In the genomic region with DNA sequence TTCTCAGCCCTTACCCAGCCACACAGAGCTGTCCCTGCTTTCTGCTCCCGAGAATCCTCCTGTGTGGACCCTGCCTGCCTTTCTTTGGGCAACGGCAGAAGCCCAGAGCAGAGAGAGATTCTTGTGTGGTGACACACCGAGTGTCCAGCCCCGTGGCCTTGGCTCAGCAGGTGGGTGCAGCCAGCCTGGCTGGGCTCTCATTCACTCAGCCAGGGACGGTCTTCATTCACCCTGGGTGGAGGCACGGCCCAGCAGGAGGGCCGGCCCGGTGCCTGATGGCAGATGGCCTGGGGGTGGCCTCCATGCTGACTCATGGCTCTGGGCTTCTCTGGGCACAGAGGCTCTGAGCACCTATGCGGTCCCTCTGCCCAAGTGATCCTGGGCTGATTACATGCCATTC, we compare ENCODE assay signal across 11 mouse cellular contexts. TPM values are rescaled to one million over a fixed set of nuclear protein-coding genes. Genes with fewer than 3 reads are reported as not detected.
A peak's percentile ranks its signal among the peaks of the same experiment; 100 is the strongest.
DNase-seq lines count a peak whose midpoint lies in the region; ATAC-seq lines count a peak whose summit lies in the region.
"Had no signal": no experiment of that assay in that cellular context is flagged by ENCODE, and none has a peak within 500 bp of the region (broad histone marks: within the 10 kb centered on the region; RNA-seq: fewer than 3 reads in every experiment).

No protein-coding gene starts in this region.

- ATAC-seq in activated CD4-positive, CD25-positive, alpha-beta regulatory T cell, adult 4 months = no peak
- ATAC-seq in erythroid progenitor cell, adult 5-6 weeks (replicated peaks; ENCODE audit: low FRiP score, poor library complexity, severe bottlenecking) = no peak
- ATAC-seq: intestine, embryonic 16.5 days had no signal

- DNase-seq in left cerebral cortex, adult 18-20 months (ENCODE audit: low spot score in 2 of 2) = peak; percentile 14 to 29
- DNase-seq in left cerebral cortex, adult 9 months (ENCODE audit: low spot score in 2 of 2) = no peak
- peak; percentile 83 for DNase-seq in adrenal gland, postnatal 10 days
- DNase-seq in cerebellum, postnatal 36 days = peak; percentile 57 to 65
- DNase-seq in heart, postnatal 36 days = peak; percentile 30 to 53
- DNase-seq in lung, postnatal 14 days = no peak
- DNase-seq: lung, postnatal 10 days; right cerebral cortex, postnatal 14 days had no signal

- intact Hi-C loops in heart, postnatal 36 days (cut with DNase I) = no loop called here

RNA-seq across cellular contexts. Expression of a gene that starts 17.4 kb away (rescaled TPM):
- 10 to 100 TPM; 24.7 to 26.6 TPM for total RNA-seq in left cerebral cortex, adult 18-20 months (2021)
- total RNA-seq in adrenal gland, postnatal 10 days (2021) = 10 to 100 TPM in 1 of 2 experiments, 1 to 10 TPM in 1; 9.3 to 12.1 TPM
- total RNA-seq in heart, postnatal 36 days (2021) = 10 to 100 TPM; 34.4 to 39.4 TPM
- polyA plus RNA-seq in activated CD4-positive, CD25-positive, alpha-beta regulatory T cell, adult 4 months (2017; shearing (Covaris generic)) = not detected
- not detected in 2 replicates for total RNA-seq in erythroid progenitor cell, adult 5-6 weeks (2015; ENCODE audit: low replicate concordance)
- not detected in 2 replicates for total RNA-seq in erythroid progenitor cell, adult 5-6 weeks (2017; ENCODE audit: low replicate concordance)

RNA-seq across cellular contexts. Expression of a gene that starts 31.6 kb away (rescaled TPM):
- total RNA-seq in left cerebral cortex, adult 18-20 months (2021) = 100 to 1,000 TPM; 142 to 156 TPM
- total RNA-seq in adrenal gland, postnatal 10 days (2021) = 10 to 100 TPM; 71.6 to 86.0 TPM
- total RNA-seq in heart, postnatal 36 days (2021) = 10 to 100 TPM; 51.5 to 54.2 TPM
- polyA plus RNA-seq in activated CD4-positive, CD25-positive, alpha-beta regulatory T cell, adult 4 months (2017; shearing (Covaris generic)) = 10 to 100 TPM; 73.7 to 81.8 TPM
- 7.1 and 8.6 TPM in 2 replicates for total RNA-seq in erythroid progenitor cell, adult 5-6 weeks (2015; ENCODE audit: low replicate concordance)
- 13.3 and 17.8 TPM in 2 replicates for total RNA-seq in erythroid progenitor cell, adult 5-6 weeks (2017; ENCODE audit: low replicate concordance)

RNA-seq across cellular contexts. Expression of a gene that starts 32.7 kb away (rescaled TPM):
- 1 to 10 TPM; 1.1 to 1.7 TPM for total RNA-seq in left cerebral cortex, adult 18-20 months (2021)
- total RNA-seq in adrenal gland, postnatal 10 days (2021) = 10 to 100 TPM; 41.3 to 90.3 TPM
- total RNA-seq in heart, postnatal 36 days (2021) = under 1 TPM; 0.49 to 0.72 TPM
- polyA plus RNA-seq in activated CD4-positive, CD25-positive, alpha-beta regulatory T cell, adult 4 months (2017; shearing (Covaris generic)) = 1 to 10 TPM; 3.9 to 5.2 TPM
- not detected in 2 replicates for total RNA-seq in erythroid progenitor cell, adult 5-6 weeks (2015; ENCODE audit: low replicate concordance)
- not detected in 2 replicates for total RNA-seq in erythroid progenitor cell, adult 5-6 weeks (2017; ENCODE audit: low replicate concordance)

Comparison
In these comparisons a context has a peak if more than half of its experiments do, and no peak if none do; other contexts are left out.
1. DNase-seq: peak in left cerebral cortex, adult 18-20 months (2 of 2), adrenal gland, postnatal 10 days (single experiment), cerebellum, postnatal 36 days (2 of 2) and heart, postnatal 36 days (2 of 2); none in left cerebral cortex, adult 9 months (0 of 2) and lung, postnatal 14 days (single experiment).
2. RNA of a gene that starts 17.4 kb away (total RNA-seq): 34.4 to 39.4 TPM in heart, postnatal 36 days, 24.7 to 26.6 TPM in left cerebral cortex, adult 18-20 months and 9.3 to 12.1 TPM in adrenal gland, postnatal 10 days; not detected in erythroid progenitor cell, adult 5-6 weeks; every median in the first group is over 10 times any median in the second.
3. RNA of a gene that starts 32.7 kb away (total RNA-seq): 41.3 to 90.3 TPM in adrenal gland, postnatal 10 days; 1.1 to 1.7 TPM in left cerebral cortex, adult 18-20 months, 0.49 to 0.72 TPM in heart, postnatal 36 days and not detected in erythroid progenitor cell, adult 5-6 weeks; every median in the first group is over 10 times any median in the second.